Mouse (Mus musculus) liver, adult 2 months (tissue): ENCODE measurements around the gene Gm826.

ENCODE experiments used
- CTCF ChIP-seq: fragments of 200-500 bp; IDR thresholded peaks from 2 replicates; pipeline ENCODE4 v1.5.1; 2011; ENCODE audit warnings: low read depth, low read length, control low read depth
- POLR2A ChIP-seq: fragments of 200-500 bp; IDR thresholded peaks from 2 replicates; pipeline ENCODE4 v1.6.1; 2011; ENCODE audit warnings: low read length, control low read depth; ENCODE audit not compliant: insufficient read depth; ENCODE audit errors: extremely low read depth

DNA sequence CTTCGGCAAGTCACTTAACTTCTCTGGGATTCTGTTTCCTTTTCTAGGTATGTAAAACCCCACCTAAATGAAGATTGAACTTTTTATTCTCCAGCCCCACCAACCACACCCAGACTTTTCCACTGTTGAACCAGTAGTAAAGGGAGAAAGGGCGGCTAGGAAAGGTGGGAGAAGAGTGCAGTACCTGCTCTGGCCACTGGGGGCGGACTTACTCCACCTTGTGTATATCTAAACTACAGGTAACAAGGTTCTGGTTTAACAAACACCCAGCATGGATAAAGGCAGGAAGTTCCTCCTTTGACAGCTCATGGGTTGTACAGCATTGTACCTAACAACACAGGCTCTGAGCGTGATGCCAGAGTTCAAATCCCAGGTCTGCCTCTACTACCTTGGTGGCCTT is 44.3 kb upstream of the Gm826 start:
- TF ChIP-seq CTCF: peak; percentile 85
- no peak for TF ChIP-seq POLR2A
